Mouse (Mus musculus): Measurements from ENCODE around the gene Ccdc17. TPM values are rescaled to one million over a fixed set of nuclear protein-coding genes. Genes with fewer than 3 reads are reported as not detected.

The Ccdc17 gene
- total RNA-seq, 1 experiment from 2014 or later, result 19.5 TPM

DNA sequence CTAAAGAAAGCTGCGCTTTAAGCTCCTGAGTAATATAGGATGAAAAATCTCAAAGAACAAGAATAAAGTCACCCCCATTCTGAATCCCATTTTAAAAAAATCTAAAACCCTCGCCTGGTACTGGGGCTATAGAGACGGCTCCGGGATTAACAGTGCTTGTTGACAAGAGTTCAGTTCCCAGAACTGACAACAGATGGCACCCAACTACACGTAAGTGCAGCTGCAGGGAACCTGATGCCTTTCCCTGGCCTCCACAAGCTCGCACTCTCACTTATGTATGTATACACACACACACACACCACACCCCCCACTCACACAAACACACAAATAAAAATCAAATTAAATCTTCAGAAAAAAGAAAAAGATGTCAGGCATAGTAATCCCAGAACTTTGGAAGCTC, 47.9 kb downstream of the Ccdc17 start:
- DNase-seq, result no peak

DNA sequence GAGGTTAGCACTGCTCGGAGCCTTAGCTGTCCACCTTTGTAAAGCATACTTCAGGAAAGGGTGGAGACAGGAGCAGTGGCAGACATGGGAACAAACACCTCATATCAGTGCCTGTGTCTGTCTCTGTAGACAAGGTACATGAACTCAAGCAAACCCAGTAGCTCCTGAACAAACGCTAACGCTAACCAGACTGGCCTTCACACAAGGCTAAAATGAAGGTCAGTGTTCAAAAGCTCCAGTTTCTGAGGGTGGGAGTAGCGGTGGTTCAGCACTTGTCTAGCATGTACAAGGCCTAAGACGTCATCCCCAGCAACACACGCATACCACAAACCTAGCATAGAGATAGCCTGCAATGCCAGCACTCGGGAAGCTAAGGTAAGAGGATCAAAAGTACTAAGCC, 49.2 kb downstream of the Ccdc17 start:
- no peak for DNase-seq

DNA sequence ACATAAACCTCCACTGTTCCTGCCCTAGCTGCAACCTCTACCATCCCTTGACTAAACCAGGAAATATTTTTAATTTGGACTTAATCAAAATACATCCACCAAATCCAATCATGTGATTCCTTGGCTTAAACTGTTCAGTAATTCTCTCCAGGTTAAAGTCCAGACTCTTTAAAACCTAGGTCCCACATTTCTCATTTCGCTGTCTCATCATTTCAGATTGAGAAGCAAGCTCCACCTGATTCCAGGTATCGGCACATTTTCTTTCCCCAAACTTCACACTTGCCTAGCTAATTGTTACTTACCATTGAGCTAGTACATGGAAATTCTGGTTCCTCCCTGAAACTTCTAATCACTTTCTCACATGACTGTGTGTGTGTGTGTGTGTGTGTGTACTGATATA, 53.0 kb downstream of the Ccdc17 start:
- DNase-seq, result no peak

Other genes with a start within 250 kb of the Ccdc17 start
- gene Mast2, start 132.5 kb upstream of the Ccdc17 start, total RNA-seq (2021), result 40.7 and 46.7 TPM in 2 replicates
- 14.8 and 22.1 TPM in 2 replicates for gene Ipp, start 89.1 kb upstream of the Ccdc17 start, total RNA-seq (2021)
- 20.7 and 26.7 TPM in 2 replicates for gene Tmem69, start 40.7 kb upstream of the Ccdc17 start, total RNA-seq (2021)
- 96.5 and 97.4 TPM in 2 replicates for gene Gpbp1l1, start 39.0 kb upstream of the Ccdc17 start, total RNA-seq (2021)
- 30.9 and 37.1 TPM in 2 replicates for gene Nasp, start 31.3 kb downstream of the Ccdc17 start, total RNA-seq (2021)
- 817 and 927 TPM in 2 replicates for gene Akr1a1, start 55.0 kb downstream of the Ccdc17 start, total RNA-seq (2021)
- gene Prdx1, start 88.9 kb downstream of the Ccdc17 start, total RNA-seq (2021), result 777 and 778 TPM in 2 replicates
- gene Mmachc, start 111.8 kb downstream of the Ccdc17 start, total RNA-seq (2021), result 29.4 and 32.0 TPM in 2 replicates
- 21.1 and 31.9 TPM in 2 replicates for gene Ccdc163, start 111.9 kb downstream of the Ccdc17 start, total RNA-seq (2021)
- 4.8 and 9.0 TPM in 2 replicates for gene Tesk2, start 124.3 kb downstream of the Ccdc17 start, total RNA-seq (2021)
- gene Toe1, start 211.0 kb downstream of the Ccdc17 start, total RNA-seq (2021), result 18.1 and 25.1 TPM in 2 replicates
- 3.9 and 9.0 TPM in 2 replicates for gene Mutyh, start 211.1 kb downstream of the Ccdc17 start, total RNA-seq (2021)
- 2.7 and 3.6 TPM in 2 replicates for gene Hpdl, start 225.1 kb downstream of the Ccdc17 start, total RNA-seq (2021)